In the genomic region with DNA sequence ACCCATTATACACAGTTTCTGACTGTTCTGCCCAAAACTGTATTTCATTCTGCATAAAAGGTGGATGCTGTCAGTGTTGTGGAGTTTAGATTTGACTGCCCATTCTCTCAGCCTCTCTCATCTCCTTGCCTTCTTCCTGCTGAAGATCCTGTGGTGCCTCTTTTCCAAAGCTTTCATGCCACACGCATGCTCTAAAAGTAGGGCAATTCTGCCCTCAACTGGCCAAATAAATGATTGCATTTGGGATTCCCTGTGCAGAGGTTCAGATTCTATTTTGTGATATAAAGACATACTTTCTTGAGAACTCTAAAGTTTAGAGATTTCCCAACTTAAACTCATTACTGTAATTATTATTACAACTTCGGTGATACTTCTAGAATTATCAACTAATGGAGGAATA, we compare ENCODE assay signal across 9 mouse cellular contexts.
A peak's percentile ranks its signal among the peaks of the same experiment; 100 is the strongest.
DNase-seq lines count a peak whose midpoint lies in the region; ATAC-seq and TF ChIP-seq lines count a peak whose summit lies in the region.
"Had no signal": no experiment of that assay in that cellular context is flagged by ENCODE, and none has a peak within 500 bp of the region (broad histone marks: within the 10 kb centered on the region; RNA-seq: fewer than 3 reads in every experiment).

No protein-coding gene starts in this region.

- intact Hi-C loops in left cerebral cortex, postnatal 14 days (cut with DNase I), result loop anchor here (10.0 kb wide), 2 partner anchors 270 to 1260 kb away; a partner anchor contains a TSS

- peak; percentile 75 for TF ChIP-seq CTCF in cortical plate, adult 2 months (IDR thresholded peaks at IDR 0.05; ENCODE audit: extremely low read depth, insufficient read depth, low read length)

- H3K4me2 ChIP-seq in hindbrain, embryonic 13.5 days, result no peak overlapping the region
- H3K4me2 ChIP-seq in neural tube, embryonic 15.5 days, result no peak overlapping the region
- H3K4me2 ChIP-seq: heart, embryonic 13.5 days had no signal

- H3K36me3 ChIP-seq in hindbrain, embryonic 13.5 days, result no peaks in the 10 kb centered on the region
- H3K36me3 ChIP-seq in neural tube, embryonic 15.5 days, result no peaks in the 10 kb centered on the region
- H3K36me3 ChIP-seq: heart, embryonic 13.5 days had no signal

- H3K4me3 ChIP-seq in cortical plate, adult 2 months (ENCODE audit: insufficient read depth, low read length), result no peak overlapping the region
- H3K4me3 ChIP-seq in hindbrain, embryonic 13.5 days, result no peak overlapping the region
- H3K4me3 ChIP-seq in neural tube, embryonic 15.5 days (replicated peaks), result no peak overlapping the region
- H3K4me3 ChIP-seq: heart, embryonic 13.5 days had no signal

- H3K27ac ChIP-seq in cortical plate, adult 2 months (ENCODE audit: insufficient read depth, low read length), result no peak overlapping the region
- H3K27ac ChIP-seq in hindbrain, embryonic 13.5 days, result no peak overlapping the region
- H3K27ac ChIP-seq in neural tube, embryonic 15.5 days (replicated peaks), result no peak overlapping the region
- H3K27ac ChIP-seq: heart, embryonic 13.5 days had no signal

- peak; percentile 69; the same call in 1 of the 2 replicates for ATAC-seq in hindbrain, embryonic 13.5 days (ENCODE audit: low FRiP score)
- ATAC-seq in neural tube, embryonic 15.5 days (ENCODE audit: low FRiP score), result 0 out of 2 replicates have a peak, but pooled peaks have one; percentile 53
- ATAC-seq in megakaryocyte-erythroid progenitor cell, adult 5-6 weeks (replicated peaks; ENCODE audit: low FRiP score, low TSS enrichment, poor library complexity, severe bottlenecking), result no peak

- no peak overlapping the region for H3K9ac ChIP-seq in hindbrain, embryonic 13.5 days
- no peak overlapping the region for H3K9ac ChIP-seq in neural tube, embryonic 15.5 days (replicated peaks)
- H3K9ac ChIP-seq: heart, embryonic 13.5 days had no signal

- TF ChIP-seq POLR2A in cortical plate, adult 2 months (IDR thresholded peaks at IDR 0.05; ENCODE audit: extremely low read depth, insufficient read depth, low read length), result no peak

- WGBS in hindbrain, embryonic 13.5 days, result 13% methylated on average over 2 of the region's 2 CpGs
- WGBS in neural tube, embryonic 15.5 days, result 12% methylated on average over 2 of the region's 2 CpGs

- H3K27me3 ChIP-seq in hindbrain, embryonic 13.5 days, result no peaks in the 10 kb centered on the region
- H3K27me3 ChIP-seq in neural tube, embryonic 15.5 days (replicated peaks), result no peaks in the 10 kb centered on the region
- H3K27me3 ChIP-seq: heart, embryonic 13.5 days had no signal

- no peaks in the 10 kb centered on the region for H3K4me1 ChIP-seq in cortical plate, adult 2 months (ENCODE audit: control insufficient read depth, insufficient read depth, low read length)
- H3K4me1 ChIP-seq in hindbrain, embryonic 13.5 days (replicated peaks), result no peaks in the 10 kb centered on the region
- no peaks in the 10 kb centered on the region for H3K4me1 ChIP-seq in neural tube, embryonic 15.5 days
- H3K4me1 ChIP-seq: heart, embryonic 13.5 days had no signal

- H3K9me3 ChIP-seq in hindbrain, embryonic 13.5 days, result no peaks in the 10 kb centered on the region
- H3K9me3 ChIP-seq in neural tube, embryonic 15.5 days (replicated peaks), result no peaks in the 10 kb centered on the region
- H3K9me3 ChIP-seq: heart, embryonic 13.5 days had no signal

- peak; percentile 6 for DNase-seq in gastrocnemius, postnatal 10 days
- DNase-seq in gastrocnemius, postnatal 25 days, result no peak
- DNase-seq in MEL-GATA-1-ER (ENCODE audit: extremely low read depth, low read depth), result peak; percentile 3
- peak; percentile 80 to 84 for DNase-seq in left cerebral cortex, postnatal 14 days (ENCODE audit: low spot score in 2 of 2)
